Comparison of ENCODE assay signal across 8 mouse cellular contexts in the genomic region with DNA sequence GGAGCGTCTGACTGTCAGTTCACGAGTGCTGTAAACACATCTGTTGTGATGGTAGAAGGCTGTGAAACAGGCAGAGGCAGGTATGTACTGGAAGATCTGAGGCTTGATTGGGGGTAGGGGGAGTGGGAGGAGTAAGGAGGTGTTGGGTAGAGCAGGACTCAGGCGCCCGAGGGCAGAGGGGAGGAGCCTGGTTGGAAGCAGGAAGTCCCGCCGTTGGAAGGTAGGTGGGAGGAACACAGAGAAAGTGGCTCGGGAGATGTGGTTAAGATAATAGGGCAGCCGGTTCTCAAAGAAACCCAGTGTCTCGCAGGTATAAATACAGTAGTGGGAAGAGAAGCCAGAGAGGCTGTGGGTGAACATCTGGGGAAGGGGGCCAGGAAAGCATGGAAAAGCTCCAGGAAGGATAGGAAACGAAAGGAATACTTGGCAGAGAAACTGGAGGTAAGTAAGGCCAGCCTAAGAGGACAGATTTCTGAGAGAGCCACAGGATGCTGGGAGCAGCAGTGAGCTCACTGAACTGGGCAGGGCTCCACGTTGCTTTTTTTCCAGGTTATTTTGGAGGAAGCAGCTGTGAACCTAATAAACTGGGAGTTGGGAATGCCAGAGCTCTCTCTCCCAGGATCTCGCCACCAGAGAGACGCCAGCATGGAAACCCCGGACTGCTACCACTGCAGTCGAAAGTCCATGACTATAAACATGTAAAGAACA. TPM values are rescaled to one million over a fixed set of nuclear protein-coding genes. Genes with fewer than 3 reads are reported as not detected.
DNase-seq lines count a peak whose midpoint lies in the region; ATAC-seq and TF ChIP-seq lines count a peak whose summit lies in the region.

No protein-coding gene starts in this region.

- TF ChIP-seq CTCF in lung, adult 2 months (IDR thresholded peaks at IDR 0.05; ENCODE audit: insufficient read depth, low read length) = no peak

- peak; percentile 41 for DNase-seq in adrenal gland, adult 2 months
- DNase-seq in adrenal gland, adult 18-20 months (ENCODE audit: low spot score in 2 of 2) = no peak
- DNase-seq in cerebellum, postnatal 10 days = peak; percentile 73 to 75
- DNase-seq in heart, adult 11 months = peak; percentile 97
- peak; percentile 31 for DNase-seq in lung, adult 2 months
- DNase-seq in ovary, postnatal 14 days (ENCODE audit: low spot score) = peak; percentile 24
- no peak for DNase-seq in layer of hippocampus, postnatal 36 days

- H3K4me2 ChIP-seq in intestine, embryonic 16.5 days (ENCODE audit: low read depth, low read length) = peak overlapping the region; percentile 50

- 16% methylated on average over 15 of the region's 15 CpGs for WGBS in intestine, embryonic 16.5 days
- WGBS in lung, adult 2 months = 18% methylated on average over 15 of the region's 15 CpGs

- no peaks in the 10 kb centered on the region for H3K36me3 ChIP-seq in intestine, embryonic 16.5 days (ENCODE audit: control insufficient read depth, insufficient read depth, low read length)

- no peak for TF ChIP-seq POLR2A in lung, adult 2 months (IDR thresholded peaks at IDR 0.05; ENCODE audit: borderline replicate concordance, extremely low read depth, low read depth, low read length)

- ATAC-seq in intestine, embryonic 16.5 days = peak; percentile 71

- H3K4me3 ChIP-seq in intestine, embryonic 16.5 days (ENCODE audit: low read length) = peak overlapping the region; percentile 32
- H3K4me3 ChIP-seq in lung, adult 2 months (replicated peaks; ENCODE audit: extremely low read depth, low read depth, low read length) = peak overlapping the region; percentile 46

- H3K9me3 ChIP-seq in intestine, embryonic 16.5 days (ENCODE audit: control insufficient read depth, low read length) = no peaks in the 10 kb centered on the region

- H3K27me3 ChIP-seq in intestine, embryonic 16.5 days (replicated peaks; ENCODE audit: control insufficient read depth, insufficient read depth, low read length) = no peaks in the 10 kb centered on the region

- H3K9ac ChIP-seq in intestine, embryonic 16.5 days (ENCODE audit: low read depth, low read length) = peak overlapping the region; percentile 53

- H3K4me1 ChIP-seq in intestine, embryonic 16.5 days (ENCODE audit: control insufficient read depth, insufficient read depth, low read length) = peaks cover 35% of the 10 kb centered on the region
- H3K4me1 ChIP-seq in lung, adult 2 months (ENCODE audit: control insufficient read depth, insufficient read depth, low read length) = 0 out of 2 replicates have a peak, but pooled peaks cover 2% of the 10 kb centered on the region

- peak overlapping the region; percentile 43; the same call in 1 of the 2 replicates for H3K27ac ChIP-seq in intestine, embryonic 16.5 days (ENCODE audit: low read length)

RNA-seq across cellular contexts. Expression of gene 1700025G04Rik, which starts 5.1 kb away (rescaled TPM):
- 10 to 100 TPM; 53.7 to 66.1 TPM for total RNA-seq in adrenal gland, adult 2 months (2021)
- polyA plus RNA-seq in adrenal gland, adult 2 months (2012; rRNA removed) = 2.6 and 3.0 TPM in 2 replicates
- 100 to 1,000 TPM in 1 of 2 experiments, 10 to 100 TPM in 1; 64.0 to 114 TPM for total RNA-seq in adrenal gland, adult 18-20 months (2021)
- polyA plus RNA-seq in intestine, embryonic 16.5 days (2015; fragmentation: Nextera tagmentation; extraction: Ambion mirVana) = 18.5 and 20.2 TPM in 2 replicates
- 1.5 and 3.5 TPM in 2 replicates for polyA plus RNA-seq in lung, adult 2 months (2012; rRNA removed)
- 10 to 100 TPM; 78.1 to 78.9 TPM for total RNA-seq in layer of hippocampus, postnatal 36 days (2021)

Comparison
In these comparisons a context has a peak if more than half of its experiments do, and no peak if none do; other contexts are left out.
1. DNase-seq: peak in adrenal gland, adult 2 months (single experiment), cerebellum, postnatal 10 days (2 of 2), heart, adult 11 months (single experiment), lung, adult 2 months (single experiment) and ovary, postnatal 14 days (single experiment); none in adrenal gland, adult 18-20 months (0 of 2) and layer of hippocampus, postnatal 36 days (0 of 2).